Mouse (Mus musculus) lung, postnatal 0 days (tissue): ENCODE measurements around the gene Plppr3. TPM values are rescaled to one million over a fixed set of nuclear protein-coding genes. Genes with fewer than 3 reads are reported as not detected.

Source experiments
- ATAC-seq: fragments of 200-750 bp; cut with Nextera tagmentation; 2 replicates; pipeline ENCODE4 v1.8.0; 2017; ENCODE audit warnings: moderate library complexity
- DNase-seq: peaks from one replicate; pipeline ENCODE4 v3.0.0-alpha.2; 2016; ENCODE audit warnings: low spot score
- H3K27ac ChIP-seq: fragments of 300-500 bp; sonication (generic); 2 replicates; pipeline ENCODE4 v1.5.1; 2014; ENCODE audit warnings: antibody characterized with exemption, mild to moderate bottlenecking, low read length, mixed read lengths
- H3K27me3 ChIP-seq: fragments of 300-500 bp; sonication (generic); replicated peaks from 2 replicates; pipeline ENCODE4 v1.6.1; 2014; ENCODE audit warnings: low read length, mixed read lengths; ENCODE audit not compliant: insufficient read depth
- H3K36me3 ChIP-seq: fragments of 300-500 bp; sonication (generic); 2 replicates; pipeline ENCODE4 v1.6.1; 2014; ENCODE audit warnings: low read length, mixed read lengths; ENCODE audit not compliant: insufficient read depth
- H3K4me1 ChIP-seq: fragments of 300-500 bp; sonication (generic); 2 replicates; pipeline ENCODE4 v1.6.1; 2014; ENCODE audit warnings: antibody characterized with exemption, low read depth, low read length, mixed read lengths; ENCODE audit not compliant: insufficient read depth
- H3K4me2 ChIP-seq: fragments of 300-500 bp; sonication (generic); replicated peaks from 2 replicates; pipeline ENCODE4 v1.6.1; 2014; ENCODE audit warnings: low read depth, mild to moderate bottlenecking, low read length, moderate library complexity, mixed read lengths
- H3K4me3 ChIP-seq: fragments of 300-500 bp; sonication (generic); 2 replicates; pipeline ENCODE4 v1.5.1; 2014; ENCODE audit warnings: low read depth, low read length
- H3K9ac ChIP-seq: fragments of 300-500 bp; sonication (generic); replicated peaks from 2 replicates; pipeline ENCODE4 v1.6.1; 2014; ENCODE audit warnings: low read depth, mild to moderate bottlenecking
- H3K9me3 ChIP-seq: fragments of 300-500 bp; sonication (generic); 2 replicates; pipeline ENCODE4 v1.6.1; 2016; ENCODE audit warnings: low read length, mixed read lengths
- CTCF ChIP-seq: IDR thresholded peaks from 2 replicates; pipeline ENCODE4 v1.5.1; 2016; ENCODE audit warnings: antibody characterized with exemption, mild to moderate bottlenecking
- EP300 ChIP-seq: IDR thresholded peaks from 2 replicates; pipeline ENCODE4 v1.6.1; 2016; ENCODE audit warnings: antibody characterized with exemption, mild to moderate bottlenecking, control low read depth
- WGBS: fragments of 180-500 bp; shearing (Covaris S2); extraction: QIAGEN DNeasy Blood & Tissue Kit; methylation state at CpG from one replicate; pipeline ENCODE4 v1.1.7; 2014; 5-methylcytosine and 5-hydroxymethylcytosine counted together
- polyA plus RNA-seq: library from polyadenylated mRNA; unstranded; fragments of >200 nt; fragmentation: Nextera tagmentation; extraction: Ambion mirVana; gene quantifications from 2 replicates; pipeline ENCODE4 v1.2.1, GENCODE M21; 2015

Plppr3 gene
- polyA plus RNA-seq, 1 experiment from 2014 or later = 3.9 TPM

DNA sequence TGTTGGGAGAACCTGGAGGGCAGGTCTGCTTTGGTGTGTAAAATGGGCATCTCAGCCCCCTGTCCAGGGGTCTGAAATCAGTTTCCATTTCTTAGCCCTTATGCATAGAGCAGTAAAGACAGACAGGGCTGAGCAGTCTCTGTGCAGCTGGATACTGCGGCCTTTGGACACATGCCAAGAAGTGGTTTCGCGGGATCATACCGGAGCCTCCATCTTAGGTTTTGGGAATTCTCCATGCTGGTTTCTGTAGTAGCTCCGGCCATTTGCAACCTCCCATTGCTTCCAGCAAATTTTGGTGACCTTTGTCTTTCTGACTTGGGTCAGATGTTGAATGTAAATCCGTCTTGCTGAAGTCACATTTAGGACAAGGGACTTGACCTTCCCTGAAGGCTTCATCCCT, 31.0 kb downstream of the Plppr3 start:
- TF ChIP-seq CTCF = no peak
- no peak for TF ChIP-seq EP300
- no peak overlapping the region for H3K4me3 ChIP-seq
- no peak overlapping the region for H3K9ac ChIP-seq
- H3K27me3 ChIP-seq = no peaks in the 10 kb centered on the region
- no peak for ATAC-seq
- WGBS = 26% methylated on average over 6 of the region's 6 CpGs
- H3K4me1 ChIP-seq = peaks cover 3% of the 10 kb centered on the region; the same call in 1 of the 2 replicates
- no peak for DNase-seq
- no peak overlapping the region for H3K27ac ChIP-seq
- no peaks in the 10 kb centered on the region for H3K36me3 ChIP-seq
- no peak overlapping the region for H3K4me2 ChIP-seq
- H3K9me3 ChIP-seq = no peaks in the 10 kb centered on the region

DNA sequence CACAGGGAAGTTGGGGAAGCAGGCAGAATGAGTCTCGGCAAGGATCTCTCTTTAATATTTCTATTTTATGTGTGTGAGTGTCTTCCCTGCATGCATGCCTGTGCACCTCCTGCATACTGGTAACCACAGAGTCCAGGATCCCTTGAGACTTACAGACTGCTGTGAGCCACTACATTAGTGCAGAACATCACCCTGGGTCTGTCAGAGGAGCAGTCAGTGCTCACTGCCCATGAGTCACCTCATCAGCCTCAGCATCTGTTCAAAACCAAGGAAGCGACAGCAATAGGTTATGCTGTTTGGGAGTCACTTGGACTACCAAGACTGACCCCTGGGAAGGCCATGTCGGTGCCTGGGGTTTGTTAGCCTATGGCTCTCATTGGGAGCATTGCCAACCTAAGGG, 32.1 kb downstream of the Plppr3 start:
- Histone ChIP-seq H3K27ac (peak overlapping the region; percentile 26; the same call in 1 of the 2 replicates), H3K27me3 (no peaks in the 10 kb centered on the region), H3K9ac (no peak overlapping the region), H3K4me2 (no peak overlapping the region), H3K4me3 (no peak overlapping the region), H3K36me3 (no peaks in the 10 kb centered on the region), H3K4me1 (peaks cover 3% of the 10 kb centered on the region; the same call in 1 of the 2 replicates), H3K9me3 (no peaks in the 10 kb centered on the region)
- no peak for DNase-seq
- ATAC-seq = no peak
- 59% methylated on average over 3 of the region's 3 CpGs for WGBS
- no peak for TF ChIP-seq CTCF
- no peak for TF ChIP-seq EP300

DNA sequence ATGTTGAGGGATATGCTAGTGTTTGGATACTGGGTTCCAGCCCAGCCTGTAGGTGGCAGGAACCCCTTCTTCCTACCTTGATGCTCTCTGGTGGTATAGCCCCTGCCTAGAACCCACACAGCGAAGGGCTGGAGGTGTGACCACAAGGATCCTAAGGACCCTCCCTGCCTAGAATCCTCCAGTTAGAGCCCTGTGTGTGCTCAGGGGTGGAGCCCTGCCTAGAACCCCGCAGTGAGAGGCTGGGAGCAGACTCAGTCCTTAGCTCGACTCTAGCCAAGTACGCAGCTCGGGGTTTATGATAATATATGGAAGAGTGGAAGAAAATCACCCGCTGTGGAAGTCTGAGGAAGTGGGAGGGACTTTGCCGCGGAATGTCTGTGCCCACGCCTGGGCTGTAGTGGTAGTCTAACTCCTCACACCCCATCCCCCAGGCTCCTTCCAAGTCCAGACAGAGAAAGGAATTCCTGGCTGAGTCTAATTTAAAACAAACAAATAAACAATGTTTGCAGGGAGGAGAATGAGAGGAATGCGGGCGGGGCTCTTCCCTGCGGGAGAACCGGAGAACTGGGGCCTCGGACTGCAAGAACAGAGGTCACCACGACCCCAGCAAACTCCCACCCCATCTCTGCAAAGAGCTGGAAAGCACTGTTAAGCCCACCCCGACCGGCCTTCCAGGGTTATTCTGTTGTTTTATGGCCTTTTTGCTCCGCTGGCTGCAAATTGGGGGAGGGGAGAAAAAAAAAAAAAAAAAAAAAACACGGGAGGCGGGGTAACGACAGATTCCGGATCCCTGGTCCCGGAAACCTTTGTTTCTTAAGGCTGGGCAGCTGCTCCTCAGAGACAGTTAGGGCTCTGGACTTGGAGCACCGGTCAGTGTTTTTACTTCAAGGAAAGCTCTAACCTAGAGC, 33.5 kb downstream of the Plppr3 start:
- Histone ChIP-seq H3K4me2 (peak overlapping the region; percentile 62), H3K9me3 (no peaks in the 10 kb centered on the region), H3K27ac (peak overlapping the region; percentile 88), H3K4me1 (peaks cover 3% of the 10 kb centered on the region; the same call in 1 of the 2 replicates), H3K4me3 (peak overlapping the region; percentile 34), H3K27me3 (no peaks in the 10 kb centered on the region), H3K36me3 (no peaks in the 10 kb centered on the region), H3K9ac (peak overlapping the region; percentile 24)
- DNase-seq = peak; percentile 97
- under 1% methylated on average over 24 of the region's 24 CpGs for WGBS
- ATAC-seq = peak; percentile 94
- TF ChIP-seq CTCF = peak; percentile 50
- peak; percentile 70 for TF ChIP-seq EP300

DNA sequence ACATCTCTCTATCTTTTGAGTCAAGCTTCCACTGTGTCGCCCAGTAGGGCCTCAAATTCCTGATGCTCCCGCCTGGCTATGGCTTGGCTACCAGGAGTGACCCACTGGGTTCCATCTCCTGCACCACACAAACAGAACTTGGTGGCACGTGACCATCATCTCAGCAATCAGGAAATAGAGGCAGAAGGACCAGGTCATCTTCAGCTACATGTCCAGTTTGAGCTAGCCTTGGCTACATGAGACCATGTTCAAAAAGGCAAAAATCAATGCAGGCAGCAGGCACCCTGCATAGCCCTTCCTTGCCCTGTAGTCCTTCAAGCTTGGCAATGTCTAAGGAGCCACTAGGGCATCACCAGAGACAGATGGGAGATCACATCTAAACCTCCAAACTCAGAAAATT, 34.3 kb downstream of the Plppr3 start:
- TF ChIP-seq EP300 = no peak
- TF ChIP-seq CTCF = no peak
- WGBS = 89% methylated on average over 3 of the region's 3 CpGs
- DNase-seq (no peak), ATAC-seq (no peak)
- H3K4me3 ChIP-seq = no peak overlapping the region
- no peaks in the 10 kb centered on the region for H3K27me3 ChIP-seq
- peak overlapping the region; percentile 62; the same call in 1 of the 2 replicates for H3K4me2 ChIP-seq
- H3K4me1 ChIP-seq = peaks cover 3% of the 10 kb centered on the region; the same call in 1 of the 2 replicates
- no peak overlapping the region for H3K9ac ChIP-seq
- H3K27ac ChIP-seq = peak overlapping the region; percentile 88
- no peaks in the 10 kb centered on the region for H3K9me3 ChIP-seq
- H3K36me3 ChIP-seq = no peaks in the 10 kb centered on the region

DNA sequence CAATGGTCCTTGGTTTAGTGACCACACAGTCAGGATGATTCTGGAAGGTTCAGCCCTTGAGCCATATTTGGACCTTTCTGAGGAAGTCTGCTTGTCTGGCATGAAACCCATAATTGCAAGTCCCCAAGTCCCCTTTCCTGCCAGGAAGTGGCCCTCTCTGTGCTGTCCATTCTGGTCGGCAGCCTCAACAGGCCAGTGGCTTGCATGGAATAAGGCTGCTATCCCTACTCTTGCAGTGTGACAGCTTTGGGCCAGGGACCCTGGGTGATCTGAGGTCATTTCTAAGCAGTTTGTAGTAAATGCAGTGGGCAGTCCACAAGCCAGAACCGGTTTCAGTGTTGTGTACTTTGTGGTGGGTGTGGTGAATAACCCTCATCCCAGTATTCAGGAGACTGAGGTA, 36.3 kb downstream of the Plppr3 start:
- Histone ChIP-seq H3K4me3 (no peak overlapping the region), H3K9me3 (no peaks in the 10 kb centered on the region), H3K36me3 (no peaks in the 10 kb centered on the region), H3K4me1 (peaks cover 3% of the 10 kb centered on the region; the same call in 1 of the 2 replicates), H3K9ac (no peak overlapping the region), H3K4me2 (no peak overlapping the region), H3K27me3 (no peaks in the 10 kb centered on the region), H3K27ac (no peak overlapping the region)
- no peak for ATAC-seq
- TF ChIP-seq EP300 (no peak), CTCF (no peak)
- DNase-seq = no peak
- 21% methylated on average over 2 of the region's 2 CpGs for WGBS

DNA sequence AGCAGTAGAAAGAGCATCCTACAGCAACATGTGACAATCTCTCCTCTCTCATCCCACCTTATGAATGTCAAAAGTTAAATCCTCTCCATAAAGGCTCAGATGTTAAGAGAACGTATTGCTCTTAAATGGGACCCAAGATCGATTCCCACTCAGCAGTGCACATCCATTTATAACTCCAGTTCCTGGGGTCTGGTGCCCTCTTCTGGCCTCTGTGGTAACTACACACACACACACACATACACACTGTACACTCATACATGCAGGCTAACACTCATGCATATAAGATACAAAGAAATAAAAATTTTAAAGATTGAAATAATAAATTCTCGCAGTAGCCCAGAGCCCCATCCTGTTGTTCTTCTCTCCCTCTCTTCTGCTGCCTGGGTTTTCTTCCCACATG, 37.5 kb downstream of the Plppr3 start:
- no peaks in the 10 kb centered on the region for H3K9me3 ChIP-seq
- H3K4me2 ChIP-seq = no peak overlapping the region
- ATAC-seq (no peak), DNase-seq (no peak)
- TF ChIP-seq CTCF (peak; percentile 52), EP300 (no peak)
- H3K9ac ChIP-seq = no peak overlapping the region
- H3K27me3 ChIP-seq = no peaks in the 10 kb centered on the region
- WGBS = 99% methylated on average over 3 of the region's 3 CpGs
- no peak overlapping the region for H3K27ac ChIP-seq
- H3K4me3 ChIP-seq = no peak overlapping the region
- peaks cover 3% of the 10 kb centered on the region; the same call in 1 of the 2 replicates for H3K4me1 ChIP-seq
- H3K36me3 ChIP-seq = no peaks in the 10 kb centered on the region
